ENCODE assay signal across 15 mouse cellular contexts in genomic region chr9:71812914-71813313, GRCm38 (mm10).
"Had no signal": no experiment of that assay in that cellular context is flagged by ENCODE, and none has a peak within 500 bp of the region (broad histone marks: within the 10 kb centered on the region; RNA-seq: fewer than 3 reads in every experiment).

No protein-coding gene starts in this region.

- H3K9ac ChIP-seq: liver, embryonic 14.5 days; lung, embryonic 14.5 days; neural tube, embryonic 13.5 days; neural tube, embryonic 15.5 days had no signal

- H3K27me3 ChIP-seq: neural tube, embryonic 13.5 days; neural tube, embryonic 15.5 days had no signal

- H3K36me3 ChIP-seq: midbrain, embryonic 10.5 days; neural tube, embryonic 13.5 days; neural tube, embryonic 15.5 days had no signal

- H3K4me2 ChIP-seq: lung, embryonic 14.5 days; neural tube, embryonic 13.5 days; neural tube, embryonic 15.5 days had no signal

- H3K27ac ChIP-seq: liver, embryonic 14.5 days; midbrain, embryonic 10.5 days; neural tube, embryonic 13.5 days; neural tube, embryonic 15.5 days had no signal

- DNase-seq: lung, adult 18-20 months; midbrain, embryonic 14.5 days; right cerebral cortex, adult 18-20 months; right cerebral cortex, postnatal 25 days; right cerebral cortex, postnatal 4 days; spleen, adult 18-20 months; thymus, adult 18-20 months; thymus, postnatal 14 days; thymus, postnatal 36 days had no signal

- H3K4me1 ChIP-seq: neural tube, embryonic 15.5 days had no signal

- H3K4me3 ChIP-seq: midbrain, embryonic 10.5 days; myocyte; neural tube, embryonic 13.5 days; neural tube, embryonic 15.5 days had no signal

- H3K9me3 ChIP-seq: midbrain, embryonic 10.5 days; neural tube, embryonic 13.5 days; neural tube, embryonic 15.5 days had no signal
